Mouse (Mus musculus) neural tube, embryonic 10.5 days (tissue): ENCODE measurements around the gene Klk15.
"Not testable (repeated sequence)": the region's sequence is repeated elsewhere in the genome, so short reads cannot be mapped to it uniquely, and the experiment has no call there.

Experiments
- DNase-seq: peaks from one replicate; pipeline ENCODE4 v3.0.0-alpha.2; 2017; ENCODE audit warnings: low spot score; ENCODE audit errors: extremely low spot score

Gene Klk15

DNA sequence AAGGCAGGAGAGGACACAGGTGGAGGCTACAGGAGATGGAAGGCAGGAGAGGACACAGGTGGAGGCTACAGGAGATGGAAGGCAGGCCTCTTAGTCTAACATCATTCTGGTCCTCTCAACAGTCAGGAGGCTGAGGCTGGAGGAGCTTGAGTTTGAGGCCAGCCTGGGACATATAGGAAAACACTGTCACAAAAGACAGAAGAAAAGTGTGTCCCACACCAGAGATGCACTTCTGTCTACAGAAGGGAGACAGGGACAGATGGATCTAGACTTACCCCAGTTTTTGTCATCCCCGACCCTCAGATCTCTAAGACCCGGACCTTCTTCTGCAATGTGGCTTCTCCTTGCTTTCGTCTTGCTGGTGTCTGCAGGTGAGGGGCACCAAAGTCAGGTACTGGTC lies at the start of gene Klk15:
Klk15 (plus strand) TSS at position 301 of the 400 bp plus-strand sequence.
- DNase-seq, result no peak

DNA sequence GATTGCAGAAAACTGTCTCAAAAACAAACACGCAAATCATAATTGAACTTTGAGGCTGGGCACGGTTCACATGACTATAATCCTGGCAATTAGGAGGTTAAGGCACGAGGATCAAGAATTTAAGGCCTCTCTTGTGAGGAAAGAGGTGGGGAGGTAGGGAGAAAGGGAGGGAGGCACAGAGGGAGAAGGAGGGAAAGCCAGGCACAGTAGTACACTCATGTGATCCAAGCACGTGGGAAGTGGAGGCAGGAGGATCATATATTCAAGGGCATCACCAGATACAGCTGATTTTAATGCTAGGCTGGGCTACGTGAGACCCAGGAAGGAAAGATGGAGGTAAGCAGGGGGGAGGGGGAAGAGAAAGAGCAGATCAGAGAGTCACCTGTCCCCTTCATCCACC lies 42.2 kb upstream of the Klk15 start:
- DNase-seq, result no peak

DNA sequence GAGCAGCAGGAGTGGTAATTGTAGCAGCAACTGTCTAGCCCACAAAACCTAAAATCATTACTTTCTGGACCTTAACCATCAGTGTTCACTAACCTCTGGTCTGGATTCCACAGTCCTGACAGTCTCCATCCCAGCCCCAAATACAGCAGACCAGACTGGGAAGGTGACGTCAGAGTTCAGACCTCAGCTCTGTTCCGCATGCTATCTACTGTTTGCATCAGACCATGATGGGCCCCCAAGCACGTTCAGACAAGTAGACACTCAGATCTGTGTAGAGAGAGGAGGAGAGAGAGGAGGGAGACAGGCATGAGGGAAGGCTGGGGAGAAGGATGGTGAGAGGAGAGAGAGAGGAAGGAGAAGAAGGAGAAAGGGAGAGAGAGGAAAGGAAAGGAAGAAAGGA lies 41.8 kb upstream of the Klk15 start:
- DNase-seq, result no peak

DNA sequence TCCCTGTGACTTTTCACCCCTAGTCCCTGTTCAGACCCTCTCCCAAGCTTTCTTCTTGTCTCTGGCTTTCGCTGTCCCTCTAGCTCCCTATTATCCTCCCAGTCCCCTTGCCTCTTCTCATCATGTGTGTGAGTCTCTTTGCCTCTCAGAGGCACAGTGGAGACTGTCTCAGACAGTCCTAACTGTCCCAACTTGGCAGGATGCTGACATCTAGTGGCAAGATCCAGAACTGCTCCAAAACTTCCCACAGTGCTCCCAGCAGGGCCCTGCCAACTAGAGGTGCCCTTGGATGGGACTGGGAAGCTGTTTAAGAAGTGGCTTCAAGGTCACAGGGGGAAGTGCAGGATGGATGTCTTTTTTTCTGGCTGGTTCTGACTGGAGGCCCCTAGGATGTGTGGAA lies 38.7 kb upstream of the Klk15 start:
- DNase-seq, result peak; percentile 85

DNA sequence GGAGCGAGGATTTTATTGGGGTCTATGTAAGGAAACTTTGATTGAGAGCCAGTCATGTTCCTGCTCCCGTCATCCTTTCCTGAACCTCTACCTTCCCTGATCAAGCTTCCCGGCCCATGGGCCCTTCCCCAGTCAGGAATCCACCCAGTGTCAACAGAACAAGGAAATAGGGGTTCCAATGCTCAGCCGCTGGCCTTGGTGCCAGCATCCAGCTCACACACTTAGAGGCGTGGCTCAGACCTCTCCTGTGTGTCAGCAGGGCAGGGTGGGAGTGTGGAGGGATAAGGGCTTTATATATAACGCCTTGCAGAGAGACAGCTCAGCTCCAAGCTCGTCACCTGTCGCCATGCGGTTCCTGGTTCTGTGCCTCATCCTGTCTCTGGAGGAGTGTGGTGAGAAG lies 18.7 kb upstream of the Klk15 start:
- DNase-seq, result no peak

DNA sequence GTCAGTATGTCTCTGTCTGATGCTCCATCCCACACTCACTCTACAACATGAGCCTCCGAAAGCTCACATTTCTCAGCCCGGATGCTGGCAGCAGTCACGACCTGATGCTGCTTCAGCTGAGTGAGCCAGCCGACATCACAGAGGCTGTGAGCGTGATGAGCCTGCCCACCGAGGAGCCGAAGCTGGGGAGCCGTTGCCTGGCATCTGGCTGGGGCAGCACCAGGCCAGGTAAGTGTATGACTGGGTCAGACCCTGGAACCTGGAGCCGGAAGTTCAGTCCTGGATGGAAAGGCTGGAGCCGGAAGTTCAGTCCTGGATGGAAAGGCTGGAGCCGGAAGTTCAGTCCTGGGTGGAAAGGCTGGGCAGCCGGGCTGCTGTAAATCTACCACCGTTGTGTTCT lies 15.1 kb upstream of the Klk15 start:
- no peak for DNase-seq

DNA sequence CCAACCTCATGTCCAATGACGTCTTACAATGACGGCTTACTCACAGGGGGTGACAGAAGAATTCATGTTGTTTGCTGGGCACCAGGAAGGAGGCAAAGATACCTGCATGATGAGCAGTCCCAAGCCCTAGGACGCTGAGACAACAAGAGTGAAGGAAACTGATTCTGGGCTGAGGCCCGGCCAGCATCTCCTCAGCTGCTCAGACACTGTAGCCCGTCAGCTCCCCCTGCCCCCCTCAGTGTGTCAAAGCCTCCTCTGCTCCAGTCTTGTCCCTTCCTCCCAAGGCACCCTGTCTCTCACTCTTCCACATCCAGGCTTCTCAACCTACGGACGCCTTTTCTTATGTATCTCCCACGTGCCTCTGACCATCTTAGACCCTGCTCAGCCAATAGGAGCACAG lies 14.7 kb upstream of the Klk15 start:
- no peak for DNase-seq

DNA sequence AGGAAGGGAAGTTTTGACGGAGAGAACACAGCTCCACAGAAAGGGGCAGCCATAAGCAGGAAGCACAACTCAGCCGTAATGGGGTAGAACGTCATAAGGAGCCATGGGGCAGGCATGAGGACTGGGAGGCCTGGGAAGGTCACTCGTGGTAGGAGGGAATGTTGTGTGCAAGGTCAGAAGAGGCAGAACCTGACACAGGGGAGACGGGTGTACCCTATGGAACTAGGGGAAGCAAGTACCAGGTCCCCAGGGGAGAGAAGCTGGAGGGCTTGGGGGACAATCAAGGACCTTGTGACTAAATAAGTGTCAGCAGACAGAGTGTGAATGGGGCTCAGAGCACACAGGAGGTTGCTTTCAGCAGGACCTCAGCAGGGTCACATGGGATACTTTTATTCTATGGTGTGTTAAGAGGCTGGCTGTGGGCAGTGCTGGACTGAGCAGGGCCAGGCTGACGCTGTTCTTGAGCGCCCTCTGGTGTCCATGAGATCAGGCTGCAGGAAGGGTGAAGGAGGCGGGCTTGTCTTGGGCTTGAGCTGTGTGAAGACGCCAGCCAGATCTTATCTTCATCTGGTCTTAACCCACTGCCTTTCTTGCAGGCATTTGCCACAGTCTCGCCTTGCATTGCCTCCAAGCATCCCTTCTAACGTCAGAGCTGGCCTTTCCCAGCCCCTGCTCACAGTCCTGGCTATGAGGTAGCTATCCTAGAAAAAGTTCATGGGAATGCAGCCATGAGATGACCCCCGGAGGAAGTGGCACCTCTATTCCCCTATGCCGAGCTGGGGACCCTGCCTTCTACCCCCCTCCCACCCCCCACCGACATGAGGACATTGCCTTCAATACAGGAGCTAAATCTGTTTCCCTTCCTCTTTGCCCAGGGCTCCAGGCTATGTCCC lies 13.7 kb upstream of the Klk15 start:
- DNase-seq, result peak; percentile 68

DNA sequence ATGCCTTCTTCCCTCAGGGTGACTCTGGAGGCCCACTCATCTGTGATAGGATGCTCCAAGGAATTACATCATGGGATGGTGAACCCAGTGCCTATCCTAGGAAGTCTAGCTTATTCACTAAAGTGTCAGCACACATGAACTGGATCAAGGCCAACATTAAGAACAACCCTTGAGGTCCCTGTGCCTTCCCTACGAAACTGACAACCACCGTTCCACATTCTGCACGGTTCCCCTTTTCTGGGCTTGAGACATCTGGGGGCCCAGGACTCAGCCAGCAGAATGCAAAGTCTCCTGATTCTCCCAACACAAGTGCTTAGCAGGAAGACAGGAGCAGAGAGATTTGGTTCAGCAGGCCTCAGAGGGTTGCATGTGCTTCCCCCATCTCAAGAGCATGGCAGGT lies 13.0 kb upstream of the Klk15 start:
- no peak for DNase-seq

DNA sequence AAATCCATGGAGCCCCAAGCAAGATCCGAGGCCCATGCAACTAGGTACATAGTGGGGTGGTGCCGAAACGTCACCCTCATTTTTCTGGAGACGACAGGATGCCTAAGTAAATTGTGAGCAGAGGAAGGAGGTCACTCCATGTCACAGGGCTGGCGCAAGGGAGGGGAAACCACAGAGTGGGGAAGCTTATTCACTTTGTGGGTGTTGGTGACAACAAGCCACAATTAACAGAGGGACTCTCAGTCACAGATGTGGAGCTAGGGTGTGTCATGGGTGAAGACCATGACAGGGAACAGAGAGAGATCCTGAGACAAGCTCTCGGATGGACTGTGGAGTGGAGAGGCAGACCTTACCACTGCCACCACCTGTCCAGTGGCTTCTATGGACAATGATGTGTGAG lies 12.5 kb upstream of the Klk15 start:
- DNase-seq, result no peak

DNA sequence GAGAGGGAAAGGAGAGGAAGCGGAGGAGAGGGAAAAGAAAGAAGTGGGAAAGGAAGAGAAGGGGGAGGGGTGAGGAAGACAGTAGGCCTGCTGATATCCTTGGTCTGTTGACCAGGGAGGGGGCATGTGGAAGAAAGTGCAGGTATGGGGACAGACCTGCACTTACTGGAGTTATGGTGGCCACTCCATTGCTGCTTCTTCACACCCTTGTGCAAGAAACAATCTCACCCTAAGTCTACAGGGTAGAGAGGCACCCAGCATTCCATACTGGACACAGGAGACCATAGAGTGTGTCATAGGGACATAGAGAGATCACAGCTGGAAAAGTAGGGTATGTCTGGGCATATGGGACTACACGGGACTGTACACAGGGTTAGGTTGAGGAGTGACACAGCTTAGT lies 11.6 kb upstream of the Klk15 start:
- no peak for DNase-seq

DNA sequence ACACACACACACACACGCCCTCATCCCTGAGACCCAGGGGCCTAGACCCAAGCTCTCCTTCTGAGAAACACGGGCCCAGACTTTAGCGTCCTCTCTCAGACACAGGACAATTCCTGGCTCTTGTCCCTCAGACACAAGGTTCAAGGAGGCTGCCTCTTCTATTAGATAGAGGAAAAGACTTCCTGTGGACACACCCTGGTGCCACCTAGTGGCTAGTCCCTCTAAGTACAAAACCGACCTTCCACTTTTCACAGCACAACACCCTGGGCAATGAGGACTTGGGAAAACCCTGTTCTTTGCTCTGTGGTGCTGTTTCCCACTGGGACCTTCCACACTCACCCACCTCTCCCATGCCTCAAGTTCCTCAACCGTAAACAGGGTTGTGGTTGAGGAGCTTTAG lies 7.6 kb upstream of the Klk15 start:
- peak; percentile 19 for DNase-seq

DNA sequence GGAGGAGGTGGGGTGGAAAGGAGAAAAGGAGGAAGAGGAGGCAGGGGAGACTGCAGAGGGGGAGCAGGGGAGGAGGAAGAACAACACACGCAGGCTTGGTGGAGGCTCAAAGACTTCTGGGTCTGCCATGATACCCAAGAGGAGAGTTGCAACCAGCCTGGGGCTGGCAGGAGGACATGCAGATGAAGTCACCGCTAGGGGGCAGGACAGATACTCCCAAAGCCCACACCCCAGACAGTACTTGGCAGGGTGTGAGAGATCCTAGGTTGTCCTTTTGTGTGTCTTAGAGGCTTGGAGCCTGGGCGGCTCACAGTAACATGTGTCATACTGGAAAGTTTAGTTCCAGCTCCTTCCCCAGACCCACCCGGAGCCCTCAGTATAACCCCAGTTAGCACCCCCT lies 5.0 kb upstream of the Klk15 start:
- DNase-seq, result peak; percentile 15

DNA sequence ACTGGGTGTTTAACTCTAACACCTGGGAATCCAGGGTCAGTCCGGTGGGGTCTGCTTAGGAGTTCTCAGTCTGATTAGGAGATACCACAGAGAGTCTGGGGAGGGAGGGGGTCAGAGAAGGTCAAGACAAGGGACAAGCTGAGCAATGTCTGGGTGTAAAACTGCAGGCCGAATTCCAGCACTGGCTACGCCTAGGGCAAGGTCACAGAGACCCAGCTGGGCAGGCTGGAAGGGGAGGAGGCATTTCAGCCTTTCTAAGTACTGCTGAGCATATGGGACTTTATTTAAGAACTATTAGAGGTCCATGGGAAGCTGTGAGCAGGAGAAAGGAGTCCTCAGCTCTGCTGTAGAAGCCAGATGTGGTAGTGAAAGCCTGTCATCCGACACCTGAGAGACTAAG lies 1.2 kb upstream of the Klk15 start:
- no peak for DNase-seq

DNA sequence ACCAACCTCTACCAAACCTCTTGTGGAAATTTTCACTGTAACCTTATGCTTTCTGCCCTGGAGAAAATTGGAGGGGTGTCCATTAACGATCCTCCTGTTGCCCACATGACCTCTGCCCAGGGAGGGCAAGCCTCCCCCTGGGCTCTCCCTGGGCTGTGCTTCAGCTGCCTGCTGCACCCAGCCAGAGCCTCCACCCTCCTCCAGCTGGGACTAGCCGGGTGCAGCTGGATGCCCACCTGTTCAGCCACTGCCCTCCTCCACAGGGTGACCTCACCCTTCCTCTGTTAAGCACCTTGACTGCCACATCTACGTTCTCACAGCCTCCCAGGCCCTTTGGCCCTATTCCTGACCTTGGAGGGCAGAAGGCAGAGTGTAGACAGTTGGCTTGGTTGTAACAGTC lies 1.2 kb downstream of the Klk15 start:
- DNase-seq, result no peak

DNA sequence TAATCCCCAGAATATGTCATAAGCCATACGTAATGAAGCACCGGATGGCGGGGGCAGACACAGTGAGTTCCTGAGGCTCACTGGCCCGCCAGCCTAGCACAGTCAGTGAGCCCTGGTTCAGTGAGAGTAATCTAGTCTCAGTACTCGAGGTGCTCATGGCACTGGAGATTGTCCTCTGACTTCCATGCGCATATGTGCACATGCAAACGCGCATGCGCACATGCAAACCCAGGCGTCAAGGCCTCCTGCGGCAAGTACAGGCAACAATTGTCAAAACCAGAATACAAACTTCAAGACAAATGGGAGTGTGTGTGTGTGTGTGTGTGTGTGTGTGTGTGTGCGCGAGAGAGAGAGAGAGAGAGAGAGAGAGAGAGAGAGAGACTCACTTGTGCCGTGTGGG lies 3.0 kb downstream of the Klk15 start:
- DNase-seq, result no peak

DNA sequence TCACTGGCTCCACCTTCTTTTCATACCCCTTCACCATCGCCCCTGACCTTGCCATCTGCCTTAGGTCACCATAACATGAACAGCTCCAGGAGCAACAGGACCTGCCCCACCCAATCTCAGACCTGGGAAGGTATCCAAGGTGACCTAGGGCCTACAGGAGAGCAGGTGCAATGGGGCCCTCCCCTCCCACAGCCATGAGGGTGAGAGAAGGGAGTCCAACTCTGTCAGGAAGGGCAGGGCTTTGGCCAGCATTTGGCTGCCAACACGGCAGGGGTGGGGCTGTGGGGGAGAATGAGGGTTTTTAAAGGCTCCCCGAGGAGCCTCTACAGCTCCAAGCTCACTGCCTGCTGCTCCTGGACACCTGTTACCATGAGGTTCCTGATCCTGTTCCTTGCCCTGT lies 8.8 kb downstream of the Klk15 start:
- DNase-seq, result not testable (repeated sequence)

DNA sequence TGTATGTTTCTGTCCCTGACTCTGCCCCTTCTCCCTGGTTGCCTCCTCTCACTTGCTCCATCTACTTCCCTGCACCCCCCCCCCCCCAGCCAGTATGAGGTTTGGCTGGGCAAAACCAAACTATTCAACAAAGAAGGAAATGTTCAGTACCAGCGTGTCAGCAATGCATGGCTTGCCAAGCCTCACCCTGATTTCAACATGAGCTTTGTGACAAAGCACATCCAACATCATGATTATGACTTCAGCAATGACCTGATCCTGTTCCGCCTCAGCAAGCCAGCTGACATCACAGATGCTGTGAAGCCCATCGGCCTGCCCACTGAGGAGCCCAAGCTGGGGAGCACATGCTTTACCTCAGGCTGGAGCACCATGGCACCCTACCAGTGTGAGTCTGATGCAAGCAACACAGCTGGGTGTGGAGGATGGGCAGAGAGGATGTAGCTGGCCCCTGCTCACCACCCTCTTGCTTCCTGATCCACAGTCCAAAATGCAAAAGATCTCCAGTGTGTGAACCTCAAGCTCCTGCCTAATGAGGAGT lies 11.3 kb downstream of the Klk15 start:
- DNase-seq, result no peak

DNA sequence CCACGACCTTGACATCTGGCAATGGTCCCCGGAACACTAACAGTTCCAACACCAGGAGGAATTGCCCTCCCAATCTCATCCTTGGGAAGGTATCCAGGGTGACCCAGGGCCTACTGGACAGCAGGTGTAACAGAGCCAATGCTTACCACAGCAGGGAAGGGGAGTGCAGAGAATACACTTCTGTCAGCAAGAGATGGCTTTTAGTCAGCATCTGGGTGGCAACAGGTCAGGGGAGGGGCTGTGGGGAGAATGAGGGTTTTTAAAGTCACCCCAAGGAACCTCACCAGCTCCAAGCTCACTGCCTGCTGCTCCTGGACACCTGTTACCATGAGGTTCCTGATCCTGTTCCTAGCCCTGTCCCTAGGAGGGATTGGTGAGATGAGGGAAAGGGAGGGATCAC lies 16.8 kb downstream of the Klk15 start, which contains the start of gene Klk1b8:
Klk1b8 (plus strand) TSS at position 301 of the 400 bp plus-strand sequence.
- no peak for DNase-seq

DNA sequence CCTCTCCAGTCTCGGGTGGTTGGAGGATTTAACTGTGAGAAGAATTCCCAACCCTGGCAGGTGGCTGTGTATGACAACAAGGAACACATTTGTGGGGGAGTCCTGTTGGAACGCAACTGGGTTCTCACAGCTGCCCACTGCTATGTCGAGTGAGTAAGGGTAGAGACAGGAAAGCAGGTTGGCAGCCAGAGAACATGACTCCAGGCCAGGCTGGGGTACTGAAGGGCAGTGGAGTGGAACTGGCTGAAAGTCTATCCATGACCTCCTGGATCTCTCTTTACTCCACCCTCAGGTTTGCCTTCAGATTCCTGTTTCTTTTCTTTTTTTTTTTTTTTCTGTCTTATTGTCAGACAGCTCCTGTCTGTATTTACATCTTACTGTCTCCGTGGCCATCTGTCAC lies 19.2 kb downstream of the Klk15 start:
- no peak for DNase-seq

DNA sequence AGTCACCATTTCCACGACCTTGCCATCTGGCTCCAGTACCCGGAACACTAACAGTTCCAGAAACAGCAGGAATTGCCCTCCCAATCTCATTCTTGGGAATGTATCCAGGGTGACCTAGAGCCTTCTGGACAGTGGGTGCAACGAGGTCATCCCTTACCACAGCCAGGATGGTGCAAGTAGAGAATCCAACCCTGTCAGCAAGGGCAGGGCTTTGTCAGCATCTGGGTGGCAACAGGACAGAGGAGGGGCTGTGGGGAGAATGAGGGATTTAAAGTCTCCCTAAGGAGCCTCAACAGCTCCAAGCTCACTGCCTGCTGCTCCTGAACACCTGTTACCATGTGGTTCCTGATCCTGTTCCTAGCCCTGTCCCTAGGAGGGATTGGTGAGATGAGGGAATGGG lies 32.9 kb downstream of the Klk15 start, which contains the start of gene Klk1b1:
Klk1b1 (plus strand) TSS at position 301 of the 400 bp plus-strand sequence.
- no peak for DNase-seq

DNA sequence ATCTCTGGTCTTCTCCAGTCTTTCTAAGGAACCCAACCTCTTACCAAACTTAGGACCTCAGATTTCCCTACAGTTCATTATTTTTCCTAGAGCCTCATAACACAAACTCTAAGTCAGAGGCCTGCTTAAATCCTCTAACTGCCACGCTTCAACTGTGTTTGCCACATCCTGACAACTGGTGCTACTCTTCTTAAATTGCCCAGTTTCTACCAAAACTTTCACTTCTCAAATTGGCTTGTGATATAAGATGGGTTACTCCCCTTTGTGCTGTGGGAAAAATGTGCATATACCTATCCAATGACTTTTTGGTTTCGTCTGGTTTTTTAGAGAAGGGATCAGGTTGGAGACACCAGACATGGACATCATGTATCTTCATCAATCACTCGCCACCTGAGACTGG lies 33.5 kb downstream of the Klk15 start:
- no peak for DNase-seq

DNA sequence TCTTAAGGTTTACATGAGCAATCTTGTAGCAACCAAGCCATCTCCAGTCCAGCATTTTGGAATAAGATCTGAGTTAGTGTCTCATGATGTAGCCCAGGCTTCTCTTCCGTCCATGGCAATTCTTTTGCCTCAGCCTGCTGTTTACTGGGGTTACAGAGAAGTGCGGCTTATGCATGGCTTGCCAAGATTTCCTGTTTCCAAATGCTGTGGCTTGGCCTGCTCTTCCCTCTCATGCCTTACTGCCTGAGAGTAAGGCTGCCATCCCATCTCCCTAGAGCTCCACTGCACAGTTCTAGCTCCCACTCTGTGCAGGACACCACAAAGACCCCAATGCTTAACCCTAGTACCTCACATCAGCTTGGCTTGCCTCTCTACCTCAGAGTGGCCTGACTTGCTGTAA lies 34.1 kb downstream of the Klk15 start:
- DNase-seq, result no peak
